Mouse (Mus musculus): Measurements from ENCODE around the gene Gm42420. TPM values are rescaled to one million over a fixed set of nuclear protein-coding genes. Genes with fewer than 3 reads are reported as not detected.

The Gm42420 gene
- polyA plus RNA-seq, 1 experiment from 2014 or later, result not detected

DNA sequence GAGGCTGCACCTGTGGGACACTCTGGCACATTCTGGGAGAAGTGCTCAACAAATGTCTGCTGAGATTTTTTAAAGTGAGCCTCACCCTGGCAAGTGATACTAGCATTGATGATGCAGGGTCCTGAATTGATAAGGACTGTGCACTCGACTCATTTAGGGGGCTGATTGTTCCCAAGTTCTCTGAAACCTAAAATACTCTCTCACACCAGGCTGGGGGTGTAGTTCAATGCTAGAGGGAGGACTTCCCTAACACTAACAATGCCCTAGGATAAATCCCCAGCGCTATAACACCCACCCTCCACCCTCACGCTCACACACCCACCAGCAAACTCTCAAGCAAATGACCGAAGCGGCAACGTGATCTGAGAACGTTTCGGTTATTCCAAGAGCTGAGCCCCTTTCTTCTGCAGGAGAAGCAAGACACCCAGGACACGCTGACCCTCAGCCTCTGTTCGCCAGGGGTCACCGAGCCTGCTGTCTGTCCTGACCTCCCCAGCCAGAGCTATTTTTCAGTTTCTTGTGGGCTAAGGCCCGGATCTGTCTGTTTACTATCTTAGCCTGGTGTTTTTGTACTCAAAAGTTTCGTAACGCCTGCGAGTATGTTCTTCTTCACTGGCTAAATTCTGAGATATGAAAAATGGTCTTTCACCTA lies 41.7 kb upstream of the Gm42420 start:
- no peak for DNase-seq (ENCODE audit: low spot score)
- H3K4me2 ChIP-seq (ENCODE audit: low read depth, low read length), result no peak overlapping the region
- no peaks in the 10 kb centered on the region for H3K27me3 ChIP-seq (ENCODE audit: control insufficient read depth, insufficient read depth, low read length)
- H3K9ac ChIP-seq (replicated peaks; ENCODE audit: low read length), result peak overlapping the region; percentile 10
- no peaks in the 10 kb centered on the region for H3K9me3 ChIP-seq (replicated peaks; ENCODE audit: control insufficient read depth, low read length)
- WGBS, result 26% methylated on average over 15 of the region's 15 CpGs
- H3K27ac ChIP-seq (replicated peaks; ENCODE audit: low read depth, low read length), result peak overlapping the region; percentile 68
- ATAC-seq (replicated peaks; ENCODE audit: insufficient number of reproducible peaks, low FRiP score, low TSS enrichment, low read depth), result no peak
- H3K4me3 ChIP-seq (ENCODE audit: low read depth, low read length), result no peak overlapping the region
- H3K36me3 ChIP-seq (replicated peaks; ENCODE audit: control insufficient read depth, insufficient read depth, low read depth, low read length), result no peaks in the 10 kb centered on the region
- peaks cover 14% of the 10 kb centered on the region for H3K4me1 ChIP-seq (ENCODE audit: control insufficient read depth, insufficient read depth, low read length)

- Histone ChIP-seq H3K9me3 (replicated peaks; ENCODE audit: control insufficient read depth, low read length) (no peaks in the 10 kb centered on the region), H3K4me2 (ENCODE audit: low read depth, low read length) (no peak overlapping the region), H3K9ac (replicated peaks; ENCODE audit: low read length) (no peak overlapping the region), H3K4me1 (ENCODE audit: control insufficient read depth, insufficient read depth, low read length) (peaks cover 8% of the 10 kb centered on the region), H3K36me3 (replicated peaks; ENCODE audit: control insufficient read depth, insufficient read depth, low read depth, low read length) (no peaks in the 10 kb centered on the region; the same call in 1 of the 2 replicates), H3K27me3 (ENCODE audit: control insufficient read depth, insufficient read depth, low read length) (no peaks in the 10 kb centered on the region), H3K27ac (replicated peaks; ENCODE audit: low read depth, low read length) (no peak overlapping the region), H3K4me3 (ENCODE audit: low read depth, low read length) (no peak overlapping the region)
- 91% methylated on average over 7 of the region's 7 CpGs for WGBS
- ATAC-seq (replicated peaks; ENCODE audit: insufficient number of reproducible peaks, low FRiP score, low TSS enrichment, low read depth) (no peak), DNase-seq (ENCODE audit: low spot score) (no peak)
These were observed 40.1 kb upstream of the Gm42420 start for GRCm38 (mm10) chr6:39545474-39545873.

GRCm38 (mm10) chr6:39548030-39548429 lies 37.5 kb upstream of the Gm42420 start:
- DNase-seq (ENCODE audit: low spot score), result no peak
- H3K27me3 ChIP-seq (ENCODE audit: control insufficient read depth, insufficient read depth, low read length), result no peaks in the 10 kb centered on the region
- ATAC-seq (replicated peaks; ENCODE audit: insufficient number of reproducible peaks, low FRiP score, low TSS enrichment, low read depth), result no peak
- no peaks in the 10 kb centered on the region for H3K9me3 ChIP-seq (replicated peaks; ENCODE audit: control insufficient read depth, low read length)
- H3K4me3 ChIP-seq (ENCODE audit: low read depth, low read length), result no peak overlapping the region
- H3K4me2 ChIP-seq (ENCODE audit: low read depth, low read length), result no peak overlapping the region
- peaks cover 3% of the 10 kb centered on the region for H3K4me1 ChIP-seq (ENCODE audit: control insufficient read depth, insufficient read depth, low read length)
- H3K36me3 ChIP-seq (replicated peaks; ENCODE audit: control insufficient read depth, insufficient read depth, low read depth, low read length), result no peaks in the 10 kb centered on the region; the same call in 1 of the 2 replicates
- no peak overlapping the region for H3K27ac ChIP-seq (replicated peaks; ENCODE audit: low read depth, low read length)
- 86% methylated on average over 5 of the region's 5 CpGs for WGBS
- H3K9ac ChIP-seq (replicated peaks; ENCODE audit: low read length), result no peak overlapping the region

DNA sequence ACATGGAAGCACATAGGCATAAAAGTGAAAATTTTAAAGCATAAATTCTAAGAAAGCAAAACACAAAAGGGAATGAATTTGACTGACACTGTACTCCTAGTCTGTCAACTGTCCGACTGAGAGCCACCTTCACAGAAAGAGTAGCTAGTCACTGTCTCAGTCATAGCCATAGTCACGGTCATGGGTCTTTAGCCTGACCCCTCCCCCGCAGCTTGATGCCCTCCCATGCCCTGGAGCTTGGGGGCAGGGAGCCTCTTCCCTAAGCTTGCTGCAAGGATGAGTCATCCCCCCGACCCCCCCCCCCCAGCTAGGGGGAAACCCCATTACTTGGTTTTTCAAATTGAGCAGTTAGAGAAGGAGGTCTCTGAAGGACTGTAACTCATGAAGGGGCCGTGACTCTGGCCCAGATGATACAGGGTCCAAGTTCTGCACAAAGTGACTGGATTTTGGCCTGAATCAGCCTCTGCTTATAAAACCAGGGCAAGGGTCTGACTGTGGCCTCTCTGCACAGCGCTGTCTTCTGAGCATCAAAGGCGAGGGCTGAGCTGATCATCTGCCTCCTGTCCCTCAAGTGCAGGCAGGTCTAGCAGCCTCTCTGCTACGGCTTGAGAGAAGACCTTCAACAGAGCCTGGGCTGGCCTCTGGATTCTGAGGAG lies 33.4 kb upstream of the Gm42420 start:
- Histone ChIP-seq H3K36me3 (replicated peaks; ENCODE audit: control insufficient read depth, insufficient read depth, low read depth, low read length) (no peaks in the 10 kb centered on the region; the same call in 1 of the 2 replicates), H3K27ac (replicated peaks; ENCODE audit: low read depth, low read length) (no peak overlapping the region)
- 67% methylated on average over 8 of the region's 8 CpGs for WGBS

GRCm38 (mm10) chr6:39554888-39555647 lies 30.5 kb upstream of the Gm42420 start:
- ATAC-seq (replicated peaks; ENCODE audit: insufficient number of reproducible peaks, low FRiP score, low TSS enrichment, low read depth) (no peak), DNase-seq (ENCODE audit: low spot score) (no peak)
- peaks cover 3% of the 10 kb centered on the region for H3K4me1 ChIP-seq (ENCODE audit: control insufficient read depth, insufficient read depth, low read length)
- H3K27ac ChIP-seq (replicated peaks; ENCODE audit: low read depth, low read length), result no peak overlapping the region
- no peak overlapping the region for H3K9ac ChIP-seq (replicated peaks; ENCODE audit: low read length)
- H3K4me2 ChIP-seq (ENCODE audit: low read depth, low read length), result no peak overlapping the region; the same call in 1 of the 2 replicates
- no peaks in the 10 kb centered on the region for H3K27me3 ChIP-seq (ENCODE audit: control insufficient read depth, insufficient read depth, low read length)
- WGBS, result 78% methylated on average over 12 of the region's 12 CpGs
- no peaks in the 10 kb centered on the region for H3K36me3 ChIP-seq (replicated peaks; ENCODE audit: control insufficient read depth, insufficient read depth, low read depth, low read length)
- no peaks in the 10 kb centered on the region for H3K9me3 ChIP-seq (replicated peaks; ENCODE audit: control insufficient read depth, low read length)
- 0 out of 2 replicates have a peak overlapping the region, but pooled peaks have one; percentile 3 for H3K4me3 ChIP-seq (ENCODE audit: low read depth, low read length)

More for the DNA sequence above, 33.4 kb upstream of the Gm42420 start:
- DNase-seq (ENCODE audit: low spot score) (no peak), ATAC-seq (replicated peaks; ENCODE audit: insufficient number of reproducible peaks, low FRiP score, low TSS enrichment, low read depth) (no peak)
- H3K9ac ChIP-seq (replicated peaks; ENCODE audit: low read length), result no peak overlapping the region
- no peaks in the 10 kb centered on the region for H3K9me3 ChIP-seq (replicated peaks; ENCODE audit: control insufficient read depth, low read length)
- H3K4me1 ChIP-seq (ENCODE audit: control insufficient read depth, insufficient read depth, low read length), result no peaks in the 10 kb centered on the region; the same call in 1 of the 2 replicates
- H3K4me3 ChIP-seq (ENCODE audit: low read depth, low read length), result no peak overlapping the region
- H3K4me2 ChIP-seq (ENCODE audit: low read depth, low read length), result no peak overlapping the region
- H3K27me3 ChIP-seq (ENCODE audit: control insufficient read depth, insufficient read depth, low read length), result no peaks in the 10 kb centered on the region

DNA sequence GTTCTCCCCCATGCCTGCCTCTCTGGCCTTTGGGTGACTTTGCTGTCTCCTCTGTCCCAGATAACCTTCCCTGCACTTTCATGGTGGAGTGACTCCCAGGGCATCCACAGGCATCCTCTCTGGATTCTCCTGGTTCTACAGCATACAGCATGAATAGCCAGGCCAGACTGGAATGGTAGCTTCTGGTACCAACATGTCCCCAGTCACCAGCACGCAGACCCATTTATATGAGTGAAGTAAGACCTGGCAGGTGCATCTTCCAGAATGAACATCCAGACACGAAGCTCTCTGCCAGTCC lies 30.0 kb upstream of the Gm42420 start:
- no peaks in the 10 kb centered on the region for H3K36me3 ChIP-seq (replicated peaks; ENCODE audit: control insufficient read depth, insufficient read depth, low read depth, low read length)
- 69% methylated on average over 2 of the region's 2 CpGs for WGBS
- H3K27ac ChIP-seq (replicated peaks; ENCODE audit: low read depth, low read length), result no peak overlapping the region
- peaks cover 3% of the 10 kb centered on the region for H3K4me1 ChIP-seq (ENCODE audit: control insufficient read depth, insufficient read depth, low read length)
- no peaks in the 10 kb centered on the region for H3K9me3 ChIP-seq (replicated peaks; ENCODE audit: control insufficient read depth, low read length)
- DNase-seq (ENCODE audit: low spot score) (no peak), ATAC-seq (replicated peaks; ENCODE audit: insufficient number of reproducible peaks, low FRiP score, low TSS enrichment, low read depth) (no peak)
- H3K4me3 ChIP-seq (ENCODE audit: low read depth, low read length), result 0 out of 2 replicates have a peak overlapping the region, but pooled peaks have one; percentile 3
- H3K9ac ChIP-seq (replicated peaks; ENCODE audit: low read length), result no peak overlapping the region
- H3K27me3 ChIP-seq (ENCODE audit: control insufficient read depth, insufficient read depth, low read length), result no peaks in the 10 kb centered on the region
- H3K4me2 ChIP-seq (ENCODE audit: low read depth, low read length), result peak overlapping the region; percentile 69

DNA sequence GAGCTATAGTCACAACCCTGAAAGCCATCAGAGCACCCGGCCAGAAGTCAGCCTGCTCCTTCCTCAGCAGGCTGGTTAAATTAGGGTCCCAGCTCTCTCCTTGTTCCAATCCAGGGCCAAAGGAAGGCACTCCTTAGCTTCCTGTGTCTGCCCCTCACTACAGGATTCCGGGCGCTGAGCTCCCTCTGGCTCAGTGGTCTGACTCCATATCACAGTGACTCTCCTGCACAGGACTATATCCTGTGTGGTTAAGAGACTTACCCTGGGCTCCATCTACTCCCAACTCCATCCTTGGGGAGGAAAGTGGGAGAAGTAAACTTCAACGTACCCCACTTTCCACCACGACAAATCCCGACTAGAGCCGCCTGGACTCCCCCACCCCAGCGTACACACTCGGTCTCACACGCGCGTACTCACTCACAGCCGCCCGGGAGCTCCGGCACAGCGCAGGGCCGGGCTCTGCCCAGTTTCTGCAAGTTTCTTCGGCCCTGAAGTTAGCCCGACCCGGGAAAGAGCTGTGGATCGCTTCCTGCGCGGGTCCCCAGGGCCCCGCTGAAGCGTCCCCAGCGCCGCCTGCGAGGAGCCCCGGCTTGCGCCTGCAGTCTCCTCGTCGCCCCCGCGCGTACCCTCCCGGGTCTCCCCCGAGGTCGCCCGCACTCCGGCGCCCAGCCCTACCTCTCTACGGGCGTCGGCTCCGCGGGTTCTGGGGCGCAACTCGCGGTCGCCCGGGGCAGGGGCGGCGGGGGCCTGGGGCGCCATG lies 28.5 kb upstream of the Gm42420 start:
- Histone ChIP-seq H3K27ac (replicated peaks; ENCODE audit: low read depth, low read length) (peak overlapping the region; percentile 92), H3K9ac (replicated peaks; ENCODE audit: low read length) (peak overlapping the region; percentile 96), H3K36me3 (replicated peaks; ENCODE audit: control insufficient read depth, insufficient read depth, low read depth, low read length) (no peaks in the 10 kb centered on the region), H3K9me3 (replicated peaks; ENCODE audit: control insufficient read depth, low read length) (no peaks in the 10 kb centered on the region), H3K4me1 (ENCODE audit: control insufficient read depth, insufficient read depth, low read length) (peaks cover 3% of the 10 kb centered on the region), H3K27me3 (ENCODE audit: control insufficient read depth, insufficient read depth, low read length) (no peaks in the 10 kb centered on the region), H3K4me2 (ENCODE audit: low read depth, low read length) (peak overlapping the region; percentile 69), H3K4me3 (ENCODE audit: low read depth, low read length) (peak overlapping the region; percentile 88)
- under 1% methylated on average over 51 of the region's 54 CpGs for WGBS
- ATAC-seq (replicated peaks; ENCODE audit: insufficient number of reproducible peaks, low FRiP score, low TSS enrichment, low read depth), result peak; percentile 71
- peak; percentile 59 for DNase-seq (ENCODE audit: low spot score)
